Mouse (Mus musculus) gastrocnemius, adult 2 months (tissue): ENCODE results near the gene Zfp503. TPM values are rescaled to one million over a fixed set of nuclear protein-coding genes. Genes with fewer than 3 reads are reported as not detected.

Experiments
- DNase-seq: peaks from one replicate; pipeline ENCODE4 v3.0.0; 2022
- H3K27ac ChIP-seq: fragments of 200-600 bp; 2 replicates; pipeline ENCODE4 v1.8.1; 2022; ENCODE audit warnings: mild to moderate bottlenecking
- H3K4me3 ChIP-seq: fragments of 200-600 bp; 2 replicates; pipeline ENCODE4 v1.8.1; 2022; ENCODE audit warnings: mild to moderate bottlenecking, moderate library complexity
- CTCF ChIP-seq: fragments of 200-600 bp; IDR thresholded peaks from 2 replicates; pipeline ENCODE4 v1.8.1; 2022; ENCODE audit warnings: antibody characterized with exemption, mild to moderate bottlenecking, moderate library complexity
- intact Hi-C: fragments of 180-260 bp; cut with DNase I; formaldehyde crosslinking; loops from one replicate; pipeline ENCODE4 v1.15.1; 2025
- microRNA-seq: library from miRNA; unstranded; fragments of <30 nt; microRNA quantifications from one replicate; pipeline ENCODE4 v1.2.0, GENCODE M21; 2021
- total RNA-seq, 2 experiments: library from RNA; stranded (reverse); gene quantifications; 2 replicates each; pipeline ENCODE4 v1.2.3; 2021

Zfp503 gene
- total RNA-seq, 2 experiments from 2014 or later: 8.1 to 10.7 TPM

DNA sequence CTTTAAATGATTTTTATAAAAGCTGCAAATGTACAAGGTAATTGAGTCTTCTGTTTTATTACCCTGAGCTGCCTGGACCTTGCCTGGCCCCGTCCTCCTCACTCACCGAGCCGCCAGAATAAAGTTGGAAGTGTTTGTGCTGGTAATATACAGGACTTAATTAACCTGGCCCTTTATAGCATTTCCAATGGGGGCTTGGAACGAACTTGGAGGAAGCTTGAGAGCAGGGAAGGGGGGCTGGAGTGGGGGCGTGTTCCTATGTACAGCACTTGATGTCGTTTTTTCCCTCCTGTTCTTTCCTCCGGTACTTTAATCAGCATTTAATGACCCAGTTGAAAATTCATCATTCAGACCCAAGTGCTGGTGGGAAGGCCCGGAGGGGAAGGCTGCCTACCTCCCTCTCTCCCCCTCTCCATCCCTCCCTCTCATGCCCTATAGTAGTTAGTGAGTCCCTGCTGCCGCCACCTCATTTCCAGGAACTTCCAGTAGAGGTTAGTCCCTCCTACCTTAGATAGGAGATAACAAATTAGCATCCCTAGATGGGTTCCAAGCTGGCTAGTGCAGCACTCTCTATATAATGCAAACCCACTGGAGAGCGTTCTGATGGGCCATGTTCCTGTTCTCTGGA, 37.4 kb downstream of the Zfp503 start:
- Histone ChIP-seq H3K4me3 (no peak overlapping the region), H3K27ac (no peak overlapping the region)
- no peak for DNase-seq
- TF ChIP-seq CTCF: no peak
- intact Hi-C loops: no loop called here

DNA sequence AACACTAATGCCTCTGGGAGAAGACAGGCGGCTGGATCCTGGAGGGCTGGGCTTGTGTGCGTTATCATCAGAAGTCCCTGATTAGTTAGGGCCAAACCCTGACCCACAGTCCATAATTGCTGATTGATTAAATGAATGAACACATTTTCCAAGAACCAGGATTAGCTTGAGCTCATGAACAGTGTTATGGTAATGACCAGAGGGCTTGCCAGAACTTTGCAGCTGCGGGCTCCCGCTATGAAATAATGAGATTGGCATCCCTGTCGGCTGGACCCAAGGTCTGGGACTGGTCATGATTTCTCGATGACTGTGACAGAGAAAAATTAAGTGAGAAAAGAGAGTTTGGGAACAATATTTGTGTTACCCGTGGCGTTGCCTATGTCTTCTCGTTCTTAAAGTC, 44.5 kb downstream of the Zfp503 start:
- TF ChIP-seq CTCF: no peak
- H3K4me3 ChIP-seq: no peak overlapping the region
- H3K27ac ChIP-seq: no peak overlapping the region
- intact Hi-C loops: no loop called here
- DNase-seq: no peak

DNA sequence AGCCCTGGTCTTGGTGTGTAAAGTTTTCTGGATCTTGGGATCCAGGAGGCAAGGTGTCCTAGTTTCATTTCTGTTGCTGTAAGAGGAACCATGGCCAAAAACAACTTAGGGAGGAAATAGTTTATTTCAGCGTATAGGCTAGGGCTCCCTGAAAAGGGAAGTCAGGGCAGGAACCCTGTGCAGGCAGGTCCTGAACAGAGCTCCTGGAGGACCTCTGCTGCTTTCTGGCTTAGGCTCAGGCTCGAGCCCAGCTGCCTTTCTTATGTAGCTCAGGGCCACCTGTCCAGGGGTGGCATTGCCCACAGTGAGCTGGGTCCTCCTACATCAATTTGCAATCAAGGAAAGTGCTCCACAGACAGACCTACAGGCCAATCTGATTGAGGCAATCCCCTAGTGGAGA, 47.8 kb downstream of the Zfp503 start:
- Histone ChIP-seq H3K27ac (no peak overlapping the region), H3K4me3 (no peak overlapping the region)
- intact Hi-C loops: no loop called here
- no peak for TF ChIP-seq CTCF
- no peak for DNase-seq

DNA sequence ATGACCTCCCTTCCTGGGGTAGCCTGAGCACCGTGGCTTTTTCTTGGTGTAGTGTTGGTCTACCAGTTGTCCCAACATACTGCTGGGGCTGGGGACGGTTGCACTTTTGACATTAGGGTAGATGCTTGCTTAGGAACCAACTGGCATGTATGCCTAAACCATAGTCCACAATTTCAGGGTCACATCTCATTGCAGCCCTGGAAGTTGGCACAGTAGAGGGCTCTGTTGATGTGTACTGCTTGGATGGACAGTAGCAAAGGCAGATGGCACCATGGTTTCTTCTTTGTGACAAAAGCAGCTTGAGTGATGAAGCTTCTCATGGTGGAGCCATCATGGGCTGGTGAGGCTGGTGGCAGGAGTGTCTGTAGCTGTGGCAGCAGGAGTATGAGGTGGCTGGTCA, 52.3 kb downstream of the Zfp503 start:
- intact Hi-C loops: no loop called here
- TF ChIP-seq CTCF: no peak
- no peak overlapping the region for H3K4me3 ChIP-seq
- no peak overlapping the region for H3K27ac ChIP-seq
- no peak for DNase-seq

DNA sequence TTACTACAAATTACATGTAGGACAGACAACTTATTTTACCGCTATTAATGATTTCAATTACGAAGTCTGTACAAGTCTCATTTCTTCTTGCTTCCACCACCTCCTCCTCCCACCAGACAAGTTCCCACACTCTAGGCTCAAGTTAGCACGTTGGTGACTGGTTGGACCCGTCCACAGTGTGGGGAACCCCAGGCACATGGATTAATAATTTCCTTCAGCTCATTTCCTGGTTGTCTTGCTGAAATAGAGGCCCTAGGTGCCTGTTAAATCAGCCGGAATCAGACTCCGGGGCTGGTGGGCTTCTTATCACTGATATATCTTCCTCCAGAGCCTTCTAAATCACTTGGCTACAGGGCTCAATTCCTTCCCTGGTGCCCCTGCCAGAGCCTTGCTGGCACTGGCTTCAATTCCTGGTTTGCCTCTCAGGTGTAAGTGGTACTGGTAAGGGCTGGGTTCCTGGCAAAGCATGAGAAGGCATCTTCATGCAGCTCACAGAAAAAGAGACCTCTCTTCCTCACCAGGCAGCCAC, 53.2 kb downstream of the Zfp503 start:
- intact Hi-C loops: no loop called here
- Histone ChIP-seq H3K27ac (no peak overlapping the region), H3K4me3 (no peak overlapping the region)
- DNase-seq: no peak
- no peak for TF ChIP-seq CTCF

Small RNA genes within 50 kb of the gene (microRNA-seq; reads per million reads assigned to microRNA genes)
- not detected for gene Gm27532

Other genes starting within 250 kb of the Zfp503 start
- gene Samd8, start 239.1 kb downstream of the Zfp503 start, total RNA-seq: 10 to 100 TPM; 57.3 to 63.4 TPM
- 100 to 1,000 TPM; 194 to 238 TPM for gene Dusp13, start 238.4 kb downstream of the Zfp503 start, total RNA-seq
- gene Vdac2, start 164.4 kb downstream of the Zfp503 start, total RNA-seq: 100 to 1,000 TPM; 320 to 332 TPM
- gene Comtd1, start 140.6 kb downstream of the Zfp503 start, total RNA-seq: 10 to 100 TPM in 1 of 2 experiments, 1 to 10 TPM in 1; 8.8 to 13.0 TPM
- 1 to 10 TPM; 2.6 to 2.9 TPM for gene Lrmda, start 30.1 kb upstream of the Zfp503 start, total RNA-seq